Mouse (Mus musculus) ovary, postnatal 36 days (tissue): ENCODE data around the gene Jmjd6.

Source experiments
- DNase-seq: peaks from one replicate; pipeline ENCODE4 v3.0.0; 2022; ENCODE audit warnings: low spot score, mixed read lengths

The Jmjd6 gene

GRCm38 (mm10) chr11:116843261-116844233, at the start of gene Jmjd6, which contains the start of gene Mettl23:
Gene Jmjd6, minus strand, starts transcription at chr11:116843449.
Gene Mettl23, plus strand, starts transcription at chr11:116843278.
- DNase-seq, result peak; percentile 97

DNA sequence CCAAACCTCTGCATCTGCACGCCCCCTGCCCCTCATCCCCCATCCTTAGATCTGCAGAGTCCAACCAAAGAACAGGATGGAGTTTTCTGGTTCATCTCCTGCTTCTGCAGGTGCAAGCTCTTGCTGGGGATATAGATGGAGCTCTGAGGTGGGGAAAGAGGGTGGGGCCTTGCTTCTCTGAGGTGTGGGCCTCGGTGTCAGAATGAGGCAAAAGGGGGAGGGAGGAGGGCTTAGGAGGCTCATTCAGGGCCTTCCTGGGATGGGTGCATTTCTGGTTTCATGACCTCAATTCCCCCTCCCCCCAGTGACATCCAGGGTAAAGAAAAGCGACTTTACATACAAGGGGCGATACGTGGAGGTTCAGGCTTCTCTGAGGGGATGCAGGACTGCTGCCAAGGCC, 43.9 kb upstream of the Jmjd6 start:
- no peak for DNase-seq

DNA sequence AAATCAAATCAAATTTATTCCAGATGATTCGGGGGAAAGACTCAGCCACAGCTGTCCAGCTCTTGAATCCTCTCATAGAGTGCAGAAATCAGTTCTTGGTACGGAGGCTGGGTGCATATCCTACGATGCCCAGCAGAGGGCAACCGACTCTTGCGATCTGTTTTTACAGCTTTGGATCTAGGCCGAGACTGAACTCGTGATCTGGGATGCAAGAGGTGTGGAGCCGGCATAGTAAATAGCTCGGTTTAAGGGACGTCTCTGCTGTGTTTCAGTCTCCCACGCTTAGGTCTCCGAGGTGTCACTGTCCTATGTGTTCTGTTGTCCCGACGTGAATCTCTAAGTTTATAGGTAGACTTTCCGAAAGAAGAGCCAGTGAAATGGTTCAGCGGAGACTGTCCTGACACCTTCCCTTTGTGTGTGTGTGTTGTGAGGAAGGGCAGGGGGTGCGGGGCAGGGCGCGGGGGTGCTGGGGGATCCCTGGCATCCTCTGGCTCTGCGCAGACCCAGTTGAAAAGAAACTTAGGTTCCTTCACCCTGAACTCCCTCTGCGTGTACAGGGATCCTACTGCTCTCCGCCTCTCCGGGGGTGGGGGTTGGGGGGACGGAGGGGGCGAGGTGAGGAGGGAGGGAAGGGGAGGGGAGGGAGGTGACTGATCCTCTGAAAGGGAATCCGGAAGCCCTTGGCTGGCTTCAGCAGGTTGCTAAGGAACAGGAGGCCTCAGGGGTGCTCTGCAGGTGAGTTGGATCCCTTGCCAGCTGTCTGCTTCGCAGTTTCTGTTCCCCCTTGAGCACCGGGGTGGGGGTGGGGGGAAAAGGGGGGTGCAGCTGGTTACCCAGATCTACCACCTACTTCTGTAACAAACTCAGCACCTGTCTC, 42.3 kb upstream of the Jmjd6 start:
- DNase-seq, result peak; percentile 72

GRCm38 (mm10) chr11:116884061-116884460, 40.8 kb upstream of the Jmjd6 start:
- no peak for DNase-seq

GRCm38 (mm10) chr11:116882446-116882845, 39.2 kb upstream of the Jmjd6 start:
- no peak for DNase-seq

DNA sequence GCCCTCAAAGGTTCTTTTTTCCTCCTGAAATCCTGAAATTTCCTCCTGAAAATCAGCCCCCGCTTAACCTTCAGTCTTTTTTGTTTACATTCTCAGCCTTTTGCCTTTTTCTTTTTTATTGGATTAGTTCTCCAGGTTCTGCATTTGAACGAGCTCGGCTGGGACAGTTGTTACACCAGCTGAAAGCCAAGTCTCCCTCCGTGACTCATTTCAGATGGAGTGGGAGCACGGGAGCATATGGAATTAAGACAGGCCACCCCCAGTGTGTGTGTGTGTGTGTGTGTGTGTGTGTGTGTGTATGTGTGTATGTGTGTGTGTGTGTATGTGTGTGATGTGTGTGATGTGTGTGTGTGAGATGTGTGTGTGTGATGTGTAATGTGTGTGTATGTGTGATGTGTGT, 38.2 kb upstream of the Jmjd6 start:
- DNase-seq, result no peak

DNA sequence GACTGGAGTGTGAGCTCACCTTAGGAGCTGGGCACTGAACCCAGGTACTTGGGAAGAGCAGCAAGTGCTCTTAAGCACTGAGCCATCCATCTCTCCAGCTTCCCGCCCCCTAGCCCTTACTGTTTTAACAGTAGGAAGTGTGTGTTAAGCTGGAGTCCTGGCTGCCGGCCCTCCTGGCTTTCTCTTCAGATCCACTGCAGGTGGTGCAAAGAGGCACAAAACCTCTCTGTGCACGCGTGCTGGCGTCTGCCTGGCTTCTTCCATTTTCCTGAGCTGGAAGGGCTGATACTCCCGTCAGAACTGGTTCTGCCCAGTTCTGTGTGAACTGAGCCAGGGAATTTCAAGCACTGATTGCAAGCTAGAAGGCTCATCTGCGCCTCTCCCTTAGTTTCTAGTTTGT, 37.6 kb upstream of the Jmjd6 start:
- no peak for DNase-seq

DNA sequence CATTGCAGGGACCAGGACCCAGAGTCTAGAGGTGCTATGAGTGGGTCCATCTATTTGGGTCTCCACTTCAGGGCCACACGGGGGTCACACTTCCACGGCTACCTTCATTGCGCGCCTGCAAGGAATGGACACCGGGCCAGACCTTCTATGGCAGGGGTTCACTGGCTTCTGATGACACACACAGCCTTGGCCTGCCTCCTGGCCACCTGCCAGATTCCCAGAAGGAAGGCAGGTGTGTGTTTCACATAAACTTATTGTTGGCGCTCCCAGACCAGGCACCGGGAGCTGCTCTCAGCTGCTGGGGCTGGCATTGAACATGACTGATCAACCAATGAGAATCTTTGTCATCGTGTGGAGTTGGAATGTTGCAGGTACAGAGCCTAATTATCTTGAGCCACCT, 35.2 kb upstream of the Jmjd6 start:
- no peak for DNase-seq

- DNase-seq, result no peak
Measured at GRCm38 (mm10) chr11:116873987-116874386, 30.7 kb upstream of the Jmjd6 start.

GRCm38 (mm10) chr11:116871538-116871937, 28.3 kb upstream of the Jmjd6 start:
- DNase-seq, result no peak

DNA sequence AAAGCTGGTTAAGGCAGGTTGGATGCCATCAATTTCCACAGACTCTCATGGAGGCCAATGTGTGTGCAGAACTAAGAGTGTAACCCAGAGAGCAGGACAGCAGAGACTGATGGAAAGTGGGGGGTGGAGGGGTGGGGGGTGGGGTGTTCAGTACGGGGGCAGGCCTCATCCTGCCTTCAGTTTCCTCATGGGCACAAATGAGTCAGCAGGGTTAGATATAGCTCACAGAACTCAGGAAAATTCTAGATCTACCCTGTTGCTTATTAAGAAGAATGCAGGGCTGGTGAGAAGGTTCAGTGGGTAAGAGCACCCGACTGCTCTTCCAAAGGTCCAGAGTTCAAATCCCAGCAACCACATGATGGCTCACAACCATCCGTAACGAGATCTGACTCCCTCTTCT, 26.4 kb upstream of the Jmjd6 start:
- no peak for DNase-seq

DNA sequence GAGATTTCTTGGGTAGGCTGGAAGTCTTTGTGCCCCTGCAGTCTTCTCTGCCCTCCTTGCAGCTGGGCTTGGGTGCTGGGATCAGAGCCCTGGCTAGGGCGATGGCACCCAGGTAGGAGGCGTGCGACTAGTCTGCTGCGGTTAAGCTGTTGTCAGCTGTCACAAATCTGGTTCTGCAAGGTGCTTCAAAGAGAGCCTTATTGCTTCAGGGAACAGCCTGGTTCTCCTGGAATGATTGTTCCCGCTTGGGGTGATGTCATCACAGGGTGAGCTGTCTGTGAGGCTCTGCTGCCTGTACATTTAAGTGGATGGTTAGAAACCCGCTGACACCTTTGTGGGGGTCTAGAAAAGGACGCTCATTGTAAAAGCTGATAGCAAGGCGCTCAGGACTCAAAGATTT, 26.0 kb upstream of the Jmjd6 start:
- no peak for DNase-seq

GRCm38 (mm10) chr11:116868129-116868528, 24.9 kb upstream of the Jmjd6 start:
- DNase-seq, result peak; percentile 22

- no peak for DNase-seq
Measured at GRCm38 (mm10) chr11:116865945-116866585, 22.8 kb upstream of the Jmjd6 start.

GRCm38 (mm10) chr11:116864444-116864843, 21.2 kb upstream of the Jmjd6 start:
- no peak for DNase-seq

DNA sequence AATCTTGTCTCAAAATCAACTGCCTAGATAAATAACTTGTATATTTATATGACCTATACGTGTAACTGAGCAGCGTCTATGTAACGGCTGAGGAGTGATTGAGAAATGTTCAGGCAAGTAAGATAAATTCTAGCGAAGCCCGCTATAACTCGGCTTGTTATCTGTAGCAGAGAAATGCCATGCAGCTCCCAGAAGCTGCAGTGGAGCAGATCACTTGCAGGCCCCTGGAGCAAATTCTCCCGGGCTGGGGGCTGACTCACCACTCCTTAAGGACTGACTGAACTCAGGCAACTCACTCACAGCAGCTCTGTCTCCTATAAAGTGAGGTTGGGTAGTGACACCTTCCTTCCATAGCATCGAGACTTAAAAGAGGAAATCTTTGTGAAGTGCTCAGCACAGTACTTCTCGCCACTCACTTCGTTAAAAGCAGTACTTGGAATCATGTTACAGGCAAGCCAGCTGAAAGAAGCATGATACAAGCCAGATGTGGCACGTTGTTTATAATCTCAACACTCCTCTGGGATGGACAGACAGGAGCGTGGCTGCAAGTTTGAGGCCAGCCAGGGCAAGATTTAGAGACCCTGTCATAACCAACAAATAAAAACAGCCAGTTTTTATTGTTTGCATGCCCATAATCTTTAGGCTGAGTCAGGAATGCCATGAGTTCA, 14.1 kb upstream of the Jmjd6 start:
- no peak for DNase-seq

DNA sequence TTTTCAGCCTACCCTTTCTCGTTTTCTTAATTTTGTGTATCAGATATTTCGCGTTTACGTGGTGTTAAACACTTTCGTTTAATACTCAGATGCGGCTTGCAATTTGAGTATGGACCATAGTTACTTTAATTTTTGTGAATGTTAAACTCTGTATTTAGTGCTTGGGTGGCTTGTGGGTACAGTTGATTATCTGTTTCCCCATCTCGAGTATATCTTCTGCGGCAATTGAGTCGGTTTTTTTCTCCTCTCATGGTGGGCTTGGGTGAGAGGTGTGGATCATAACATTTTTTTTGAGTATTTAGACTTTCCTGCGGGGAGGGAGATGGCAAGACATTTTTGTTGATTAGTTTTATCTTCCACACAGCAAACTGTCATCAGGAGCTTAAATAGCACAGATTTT, 11.0 kb upstream of the Jmjd6 start:
- no peak for DNase-seq

GRCm38 (mm10) chr11:116853512-116853928, 10.3 kb upstream of the Jmjd6 start:
- peak; percentile 97 for DNase-seq

DNA sequence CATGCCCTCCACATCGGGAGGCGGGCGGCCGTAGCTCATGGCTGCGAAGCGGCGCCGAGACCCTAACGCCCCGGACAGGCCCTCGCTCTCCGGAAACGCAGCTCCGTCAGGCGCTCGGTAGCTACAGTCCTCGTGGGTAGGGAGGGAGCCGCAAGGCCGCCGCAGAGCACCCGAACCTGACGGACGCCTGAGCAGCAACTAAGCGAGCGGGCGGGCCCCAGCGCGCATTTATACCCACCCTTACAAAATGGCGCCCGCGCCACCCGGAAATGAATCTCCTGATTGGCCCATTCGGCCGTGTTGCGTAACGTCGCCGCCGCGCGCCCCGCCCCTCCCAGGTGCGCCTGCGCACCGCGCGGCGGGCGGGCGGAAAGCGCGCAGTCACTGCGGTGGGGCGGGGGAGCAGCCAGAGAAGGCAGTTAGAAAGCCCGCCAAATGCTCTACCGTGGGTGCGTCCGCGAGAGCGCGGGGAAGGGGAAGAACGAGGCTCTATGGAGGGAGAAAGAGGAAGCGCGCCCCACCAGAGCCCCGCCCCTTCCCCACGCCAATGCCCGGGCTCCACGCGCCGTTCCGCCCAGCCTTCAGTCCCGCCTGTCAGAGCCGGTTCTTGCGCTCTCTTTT, 9.8 kb upstream of the Jmjd6 start, which contains the start of gene Srsf2:
Gene Srsf2 (minus strand): TSS at position 204 of the 621 bp plus-strand sequence.
- peak; percentile 97 for DNase-seq

DNA sequence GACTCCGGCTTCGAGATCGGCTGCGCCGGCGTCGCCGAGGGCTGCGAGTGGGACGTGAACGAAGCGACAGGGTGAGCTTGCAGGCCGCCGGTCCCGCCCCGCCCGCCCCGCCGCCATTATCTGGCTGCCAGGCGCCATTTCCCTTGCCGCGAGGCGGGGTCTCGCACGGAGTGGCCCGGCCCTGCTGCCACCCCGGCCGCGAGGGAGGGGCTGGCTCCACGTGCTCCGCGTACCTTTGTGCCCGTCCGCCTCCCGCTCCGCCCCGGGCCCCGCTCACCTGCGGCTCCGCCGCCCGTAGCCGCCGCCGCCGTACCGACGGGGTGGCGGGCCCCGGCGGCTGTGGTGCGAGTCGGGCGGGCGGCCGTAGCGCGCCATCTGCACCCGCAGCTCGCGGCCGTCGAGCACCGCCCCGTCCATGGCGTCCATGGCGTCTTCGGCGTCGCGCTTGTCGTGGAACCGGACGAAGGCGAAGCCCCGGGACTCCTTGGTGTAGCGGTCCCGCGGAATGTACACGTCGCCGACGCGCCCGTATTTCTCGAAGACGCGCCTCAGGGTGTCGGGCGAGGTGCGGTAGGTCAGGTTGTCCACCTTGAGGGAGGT, 9.1 kb upstream of the Jmjd6 start, which contains the start of gene Mfsd11:
Gene Mfsd11 (plus strand): TSS at position 150 of the 600 bp plus-strand sequence.
- peak; percentile 81 for DNase-seq
